Mouse (Mus musculus): ENCODE results near the gene Gng4. TPM values are rescaled to one million over a fixed set of nuclear protein-coding genes. Genes with fewer than 3 reads are reported as not detected.
"Not testable (repeated sequence)": the region's sequence is repeated elsewhere in the genome, so short reads cannot be mapped to it uniquely, and the experiment has no call there.

Gene Gng4
- polyA plus RNA-seq, 1 experiment from 2014 or later, result not detected

DNA sequence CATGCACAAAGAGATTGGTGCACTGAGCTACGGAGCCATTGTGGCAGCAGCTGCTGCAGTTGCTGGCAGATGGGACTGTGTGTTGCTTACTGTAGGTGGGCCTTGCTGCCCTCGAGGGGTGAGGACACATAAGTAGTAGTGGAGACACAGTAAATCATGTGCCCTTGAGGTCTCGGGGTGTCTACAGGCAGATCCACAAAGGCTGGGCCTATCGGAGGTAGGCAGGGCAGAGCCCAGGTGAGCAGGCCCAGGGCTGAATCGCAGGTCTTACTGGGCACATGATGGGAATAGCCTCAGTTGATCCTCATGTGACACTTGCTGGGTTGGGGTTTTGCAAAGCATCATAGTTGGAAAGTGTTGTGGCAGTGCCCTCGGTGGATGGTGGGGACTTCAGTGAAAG is 3.1 kb downstream of the Gng4 start:
- ATAC-seq, result no peak

GRCm38 (mm10) chr13:13788070-13788469 is 4.2 kb downstream of the Gng4 start:
- TF ChIP-seq CTCF (IDR thresholded peaks at IDR 0.05; ENCODE audit: low read depth), result no peak
- no peak for TF ChIP-seq EP300 (IDR thresholded peaks at IDR 0.05; ENCODE audit: low read depth)
- Histone ChIP-seq H3K4me1 (ENCODE audit: insufficient read depth) (peaks cover 16% of the 10 kb centered on the region), H3K4me2 (ENCODE audit: low read depth, low read length) (no peak overlapping the region), H3K9me3 (ENCODE audit: low read length) (no peaks in the 10 kb centered on the region), H3K27me3 (ENCODE audit: insufficient read depth, low read length) (peaks cover 36% of the 10 kb centered on the region), H3K4me3 (ENCODE audit: low read depth, low read length) (no peak overlapping the region), H3K36me3 (replicated peaks; ENCODE audit: insufficient read depth, low read length) (no peaks in the 10 kb centered on the region), H3K9ac (replicated peaks) (no peak overlapping the region), H3K27ac (ENCODE audit: low read depth) (no peak overlapping the region)
- WGBS (ENCODE audit: insufficient replicate concordance), result 61% methylated on average over 4 of the region's 4 CpGs
- ATAC-seq (no peak), DNase-seq (no peak)

More for the DNA sequence above, 3.1 kb downstream of the Gng4 start:
- H3K27ac ChIP-seq (ENCODE audit: low read depth), result no peak overlapping the region
- no peaks in the 10 kb centered on the region for H3K36me3 ChIP-seq (replicated peaks; ENCODE audit: insufficient read depth, low read length)
- TF ChIP-seq EP300 (IDR thresholded peaks at IDR 0.05; ENCODE audit: low read depth) (no peak), CTCF (IDR thresholded peaks at IDR 0.05; ENCODE audit: low read depth) (no peak)
- H3K9me3 ChIP-seq (ENCODE audit: low read length), result no peaks in the 10 kb centered on the region
- 80% methylated on average over 6 of the region's 6 CpGs for WGBS (ENCODE audit: insufficient replicate concordance)
- peaks cover 40% of the 10 kb centered on the region for H3K27me3 ChIP-seq (ENCODE audit: insufficient read depth, low read length)
- DNase-seq, result no peak
- H3K4me2 ChIP-seq (ENCODE audit: low read depth, low read length), result no peak overlapping the region
- H3K9ac ChIP-seq (replicated peaks), result no peak overlapping the region
- peaks cover 16% of the 10 kb centered on the region for H3K4me1 ChIP-seq (ENCODE audit: insufficient read depth)
- H3K4me3 ChIP-seq (ENCODE audit: low read depth, low read length), result no peak overlapping the region

- Histone ChIP-seq H3K9ac (replicated peaks) (no peak overlapping the region), H3K36me3 (replicated peaks; ENCODE audit: insufficient read depth, low read length) (no peaks in the 10 kb centered on the region), H3K4me1 (ENCODE audit: insufficient read depth) (no peaks in the 10 kb centered on the region), H3K27ac (ENCODE audit: low read depth) (no peak overlapping the region), H3K27me3 (ENCODE audit: insufficient read depth, low read length) (0 out of 2 replicates have a peak, but pooled peaks cover 3% of the 10 kb centered on the region), H3K4me2 (ENCODE audit: low read depth, low read length) (no peak overlapping the region), H3K9me3 (ENCODE audit: low read length) (no peaks in the 10 kb centered on the region), H3K4me3 (ENCODE audit: low read depth, low read length) (no peak overlapping the region)
- no peak for DNase-seq
- ATAC-seq, result no peak
- TF ChIP-seq EP300 (IDR thresholded peaks at IDR 0.05; ENCODE audit: low read depth) (no peak), CTCF (IDR thresholded peaks at IDR 0.05; ENCODE audit: low read depth) (no peak)
- WGBS (ENCODE audit: insufficient replicate concordance), result 85% methylated on average over 3 of the region's 3 CpGs
Observed at GRCm38 (mm10) chr13:13791981-13792380, 8.1 kb downstream of the Gng4 start.

DNA sequence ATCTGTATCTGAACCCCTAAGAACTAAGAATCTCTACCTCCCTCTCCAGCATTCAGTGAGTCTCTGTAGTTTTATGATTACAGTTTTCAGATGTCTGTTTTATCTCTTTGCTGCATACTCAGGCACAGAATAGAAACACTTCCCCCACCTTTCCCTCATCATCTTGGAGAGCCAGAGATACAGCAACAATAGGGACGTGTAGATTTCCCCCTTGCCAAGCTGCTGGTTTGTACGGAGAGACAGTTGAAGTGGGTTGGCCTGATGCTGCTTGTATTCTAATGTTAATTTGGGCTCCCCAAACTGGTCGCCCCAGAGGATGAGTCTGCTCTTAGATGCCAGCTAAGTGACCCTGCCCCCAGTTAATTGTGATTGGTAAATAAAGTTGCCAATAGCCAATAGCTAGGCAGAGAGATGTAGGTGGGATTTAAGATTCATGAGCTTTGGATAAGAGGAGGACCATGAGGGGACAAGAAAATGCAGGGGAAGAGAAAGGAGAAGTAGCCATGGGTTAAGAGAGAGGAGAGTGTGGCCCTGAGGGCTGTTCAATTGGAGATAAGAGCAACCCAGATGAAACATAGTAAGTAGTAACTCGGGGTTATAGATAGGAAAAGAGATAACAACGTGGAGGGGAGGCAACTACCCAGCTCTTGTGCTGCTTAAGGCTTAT is 11.4 kb downstream of the Gng4 start:
- 11% methylated on average over 5 of the region's 5 CpGs for WGBS (ENCODE audit: insufficient replicate concordance)
- no peaks in the 10 kb centered on the region for H3K9me3 ChIP-seq (ENCODE audit: low read length)

DNA sequence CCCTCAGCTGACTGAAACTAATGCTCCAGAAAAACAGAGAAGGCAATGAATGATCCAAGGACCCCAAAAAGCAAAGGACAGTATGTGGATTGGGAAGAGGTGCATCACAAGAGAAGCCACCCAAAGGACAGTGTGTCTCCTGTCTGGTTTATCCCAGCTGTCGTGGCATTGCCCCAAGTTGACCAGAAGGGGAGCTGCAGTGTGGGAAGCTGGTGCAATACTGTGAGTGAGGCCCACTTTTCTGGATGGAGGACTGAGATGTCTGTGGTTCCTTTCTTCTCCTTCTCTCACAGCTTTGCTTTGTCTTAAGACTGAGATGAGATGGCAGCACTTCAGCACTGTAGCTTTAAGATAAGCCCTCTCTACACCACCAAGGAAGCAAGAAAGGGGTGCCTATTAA is 12.2 kb downstream of the Gng4 start:
- H3K27ac ChIP-seq (ENCODE audit: low read depth), result no peak overlapping the region
- H3K4me2 ChIP-seq (ENCODE audit: low read depth, low read length), result no peak overlapping the region
- no peak for TF ChIP-seq EP300 (IDR thresholded peaks at IDR 0.05; ENCODE audit: low read depth)
- TF ChIP-seq CTCF (IDR thresholded peaks at IDR 0.05; ENCODE audit: low read depth), result no peak
- H3K4me3 ChIP-seq (ENCODE audit: low read depth, low read length), result no peak overlapping the region
- ATAC-seq, result no peak
- no peak overlapping the region for H3K9ac ChIP-seq (replicated peaks)
- no peaks in the 10 kb centered on the region for H3K9me3 ChIP-seq (ENCODE audit: low read length)
- no peak for DNase-seq
- H3K4me1 ChIP-seq (ENCODE audit: insufficient read depth), result no peaks in the 10 kb centered on the region
- H3K27me3 ChIP-seq (ENCODE audit: insufficient read depth, low read length), result no peaks in the 10 kb centered on the region
- WGBS (ENCODE audit: insufficient replicate concordance), result 79% methylated on average over 1 of the region's 1 CpGs
- H3K36me3 ChIP-seq (replicated peaks; ENCODE audit: insufficient read depth, low read length), result no peaks in the 10 kb centered on the region

More for the DNA sequence above, 11.4 kb downstream of the Gng4 start:
- no peaks in the 10 kb centered on the region for H3K4me1 ChIP-seq (ENCODE audit: insufficient read depth)
- ATAC-seq (no peak), DNase-seq (no peak)
- H3K9ac ChIP-seq (replicated peaks), result no peak overlapping the region
- no peak overlapping the region for H3K4me3 ChIP-seq (ENCODE audit: low read depth, low read length)
- H3K27me3 ChIP-seq (ENCODE audit: insufficient read depth, low read length), result no peaks in the 10 kb centered on the region
- H3K4me2 ChIP-seq (ENCODE audit: low read depth, low read length), result no peak overlapping the region
- no peak for TF ChIP-seq EP300 (IDR thresholded peaks at IDR 0.05; ENCODE audit: low read depth)
- no peak for TF ChIP-seq CTCF (IDR thresholded peaks at IDR 0.05; ENCODE audit: low read depth)
- H3K27ac ChIP-seq (ENCODE audit: low read depth), result no peak overlapping the region
- no peaks in the 10 kb centered on the region for H3K36me3 ChIP-seq (replicated peaks; ENCODE audit: insufficient read depth, low read length)

DNA sequence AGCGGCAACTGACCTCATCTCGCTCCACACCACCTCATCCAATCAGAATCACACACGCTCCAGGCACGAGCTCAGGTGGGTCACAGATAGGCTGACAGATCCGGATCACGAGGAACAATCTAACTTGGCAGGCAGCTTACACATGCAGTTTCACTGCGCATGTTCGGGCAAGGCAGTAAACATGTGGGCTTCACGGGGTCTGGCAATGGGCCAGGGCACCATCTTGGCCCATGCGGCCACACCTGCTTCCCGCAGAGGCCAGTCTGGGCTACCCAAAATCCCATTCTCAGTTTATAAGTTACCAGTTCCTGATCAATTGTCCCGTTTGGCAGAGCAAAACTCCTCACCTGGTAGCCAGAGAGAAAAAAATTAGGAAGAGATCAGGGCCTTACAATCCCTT is 14.0 kb downstream of the Gng4 start:
- H3K4me3 ChIP-seq (ENCODE audit: low read depth, low read length); H3K36me3 ChIP-seq (replicated peaks; ENCODE audit: insufficient read depth, low read length); H3K27me3 ChIP-seq (ENCODE audit: insufficient read depth, low read length); H3K4me1 ChIP-seq (ENCODE audit: insufficient read depth); ATAC-seq; H3K4me2 ChIP-seq (ENCODE audit: low read depth, low read length); H3K27ac ChIP-seq (ENCODE audit: low read depth); DNase-seq; H3K9ac ChIP-seq (replicated peaks); H3K9me3 ChIP-seq (ENCODE audit: low read length): not testable (repeated sequence)
- WGBS (ENCODE audit: insufficient replicate concordance), result 81% methylated on average over 12 of the region's 12 CpGs

All from liver, postnatal 0 days (tissue).